Mouse (Mus musculus) mouse embryonic stem cell (cell line): ENCODE data around the gene Gm17387.

ENCODE experiments used
- in situ Hi-C, 2 experiments: fragments of 300-500 bp; cut with MboI; formaldehyde crosslinking; loops; 1 replicate in 1 of 2; 3 replicates in 1 of 2; pipeline ENCODE4 v1.14.3; 2019 to 2020; ENCODE audit warnings: low sequenced_read_pairs in 2 of 2, low pct_unique_long_range_greater_than_20kb in 1 of 2, mixed read lengths in 1 of 2; ENCODE audit not compliant: unreplicated experiment in 1 of 2

Gene Gm17387

GRCm38 (mm10) chr7:141060426-141061242, 31.7 kb downstream of the Gm17387 start, which contains the start of gene B4galnt4:
Gene B4galnt4 (plus strand): TSS chr7:141061104.
- in situ Hi-C loops = loop anchor here in 1 of 2 experiments (5.0 kb wide), 1 partner anchor 143 kb away; no protein-coding TSS in a partner anchor

GRCm38 (mm10) chr7:141061269-141061692, 32.4 kb downstream of the Gm17387 start:
- in situ Hi-C loops = loop anchor here in 1 of 2 experiments (5.0 kb wide), 1 partner anchor 144 kb away; no protein-coding TSS in a partner anchor

- in situ Hi-C loops = loop anchor here in 1 of 2 experiments (5.0 kb wide), 1 partner anchor 145 kb away; no protein-coding TSS in a partner anchor
Observed at GRCm38 (mm10) chr7:141062525-141062924, 33.6 kb downstream of the Gm17387 start.

GRCm38 (mm10) chr7:141063353-141063752, 34.4 kb downstream of the Gm17387 start:
- in situ Hi-C loops = loop anchor here in 1 of 2 experiments (5.0 kb wide), 1 partner anchor 146 kb away; no protein-coding TSS in a partner anchor

GRCm38 (mm10) chr7:141064175-141064574, 35.2 kb downstream of the Gm17387 start:
- in situ Hi-C loops = loop anchor here in 1 of 2 experiments (5.0 kb wide), 1 partner anchor 147 kb away; no protein-coding TSS in a partner anchor

GRCm38 (mm10) chr7:141064576-141064975, 35.6 kb downstream of the Gm17387 start:
- in situ Hi-C loops = loop anchor here in 1 of 2 experiments (5.0 kb wide), 1 partner anchor 147 kb away; no protein-coding TSS in a partner anchor

GRCm38 (mm10) chr7:141068351-141068750, 39.4 kb downstream of the Gm17387 start:
- in situ Hi-C loops = no loop called here

- in situ Hi-C loops = no loop called here
Observed at GRCm38 (mm10) chr7:141070058-141070862, 41.3 kb downstream of the Gm17387 start.

- in situ Hi-C loops = no loop called here
Observed at GRCm38 (mm10) chr7:141072017-141072745, 43.2 kb downstream of the Gm17387 start.

- in situ Hi-C loops = no loop called here
Observed at GRCm38 (mm10) chr7:141073782-141074181, 44.9 kb downstream of the Gm17387 start.

- in situ Hi-C loops = no loop called here
Observed at GRCm38 (mm10) chr7:141077841-141078240, 48.9 kb downstream of the Gm17387 start, which contains the start of gene Pkp3. Gene Pkp3 (plus strand): TSS chr7:141078218.

GRCm38 (mm10) chr7:141078876-141079275, 49.9 kb downstream of the Gm17387 start:
- in situ Hi-C loops = no loop called here
